Mouse (Mus musculus) cerebellum, adult 11-12 months (tissue): ENCODE measurements around the gene 4933402N03Rik.

Experiments used
- DNase-seq: peaks from one replicate; pipeline ENCODE4 v3.0.0; 2022

4933402N03Rik gene

DNA sequence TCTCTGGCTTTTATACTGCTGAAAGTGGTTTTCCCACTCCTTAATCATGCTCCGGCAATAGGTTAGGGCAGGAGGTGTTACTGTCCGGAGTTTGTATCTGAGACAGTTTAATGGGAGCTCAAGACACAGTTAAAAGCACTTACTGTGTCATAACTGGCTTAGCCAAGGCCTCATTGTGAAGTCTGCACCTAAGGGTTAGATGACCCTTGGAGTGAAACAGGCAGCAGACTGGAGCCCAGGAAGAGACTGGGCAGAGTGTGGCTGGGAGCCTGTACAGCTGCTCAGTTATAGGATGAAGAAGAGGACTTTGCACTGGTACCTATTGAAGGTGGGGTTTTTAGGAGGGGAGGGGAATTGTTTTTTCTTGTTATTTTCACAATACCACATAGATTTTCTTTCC, at the start of gene 4933402N03Rik:
Gene 4933402N03Rik, minus strand, starts transcription at position 101 of the 400 bp plus-strand sequence.
- no peak for DNase-seq

DNA sequence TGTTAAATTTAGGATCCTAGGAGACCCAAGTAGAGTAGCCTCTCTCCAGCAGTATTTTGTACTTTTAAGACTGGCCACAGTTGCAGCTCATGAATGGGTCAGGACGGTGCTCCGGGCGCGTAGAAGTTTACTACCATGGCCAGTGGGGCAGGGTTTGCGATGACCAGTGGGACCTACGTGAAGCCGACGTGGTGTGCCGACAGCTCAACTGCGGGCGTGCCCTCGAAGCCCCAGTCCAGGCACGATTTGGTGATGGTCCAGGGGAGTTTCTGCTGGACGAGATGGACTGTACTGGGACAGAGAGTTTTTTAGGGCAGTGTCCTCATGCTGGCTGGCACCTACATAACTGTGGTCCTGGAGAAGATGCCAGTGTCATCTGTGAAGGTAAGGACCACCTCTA, 41.9 kb upstream of the 4933402N03Rik start:
- DNase-seq: no peak

- no peak for DNase-seq
Measured at GRCm38 (mm10) chr7:131187047-131187446, 40.9 kb upstream of the 4933402N03Rik start.

GRCm38 (mm10) chr7:131184339-131184738, 38.2 kb upstream of the 4933402N03Rik start:
- no peak for DNase-seq

DNA sequence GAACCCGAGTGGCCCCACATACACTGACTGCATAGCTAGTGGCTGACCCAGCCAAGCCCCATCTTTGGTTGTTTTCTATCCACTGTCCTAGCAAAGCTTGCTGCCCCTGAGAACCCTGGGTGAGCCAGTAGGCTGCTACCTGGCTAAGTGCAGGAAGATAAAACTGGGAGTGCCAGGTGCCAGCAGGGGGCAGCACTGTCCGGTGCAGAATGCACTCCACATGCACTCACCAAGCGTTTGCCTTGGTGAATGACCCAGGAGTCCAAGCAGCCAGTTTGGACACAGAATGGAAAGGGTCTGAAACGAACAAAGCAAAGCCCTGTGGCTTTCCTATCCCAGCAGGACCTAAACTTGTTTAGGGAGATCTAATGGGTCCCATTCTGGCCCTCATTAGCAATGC, 36.6 kb upstream of the 4933402N03Rik start:
- no peak for DNase-seq

GRCm38 (mm10) chr7:131174121-131174520, 28.0 kb upstream of the 4933402N03Rik start, which contains the start of gene 5430419D17Rik:
TSS of gene 5430419D17Rik (plus strand) at chr7:131174402.
- no peak for DNase-seq

DNA sequence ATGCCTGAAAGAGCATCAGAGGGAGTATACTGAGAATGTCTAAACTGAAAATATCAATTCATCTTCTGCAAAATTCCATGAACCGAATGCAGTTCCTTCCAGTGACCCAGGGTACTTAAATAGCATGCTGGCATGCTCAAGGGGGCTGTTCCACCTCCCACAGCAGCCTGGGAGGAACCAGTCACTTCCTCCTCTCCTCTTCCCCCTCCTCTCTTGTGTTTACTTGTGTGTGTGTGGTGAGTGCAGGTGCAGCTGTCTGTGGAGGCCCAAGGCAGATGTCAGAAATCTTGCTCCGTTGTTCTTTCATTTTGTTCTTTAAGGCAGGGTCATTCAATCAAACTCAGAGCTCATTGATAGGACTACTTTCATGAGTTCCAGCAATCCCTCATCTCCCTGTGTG, 23.0 kb upstream of the 4933402N03Rik start:
- DNase-seq: no peak

GRCm38 (mm10) chr7:131167771-131168170, 21.7 kb upstream of the 4933402N03Rik start:
- no peak for DNase-seq

- DNase-seq: no peak
Measured at GRCm38 (mm10) chr7:131162251-131162650, 16.1 kb upstream of the 4933402N03Rik start.

DNA sequence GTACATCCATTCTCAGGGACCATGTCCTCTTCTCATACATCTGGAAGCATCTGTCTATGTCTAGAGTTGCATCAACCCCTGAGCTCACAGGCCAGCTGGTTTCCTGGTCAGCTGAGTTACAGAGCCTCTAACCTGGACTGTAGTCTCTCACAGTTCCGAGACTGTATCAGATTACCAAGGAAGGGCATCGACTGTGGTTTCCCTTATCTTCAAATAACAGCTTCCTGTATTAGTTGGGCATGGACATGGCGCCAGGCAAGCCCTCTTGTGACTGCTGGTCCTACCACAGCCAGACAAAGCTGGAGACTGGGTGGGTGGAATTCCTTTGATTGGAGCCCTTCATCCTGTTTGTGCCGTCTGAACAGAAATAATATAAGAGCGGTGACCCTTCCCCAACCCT, 6.9 kb upstream of the 4933402N03Rik start:
- no peak for DNase-seq

DNA sequence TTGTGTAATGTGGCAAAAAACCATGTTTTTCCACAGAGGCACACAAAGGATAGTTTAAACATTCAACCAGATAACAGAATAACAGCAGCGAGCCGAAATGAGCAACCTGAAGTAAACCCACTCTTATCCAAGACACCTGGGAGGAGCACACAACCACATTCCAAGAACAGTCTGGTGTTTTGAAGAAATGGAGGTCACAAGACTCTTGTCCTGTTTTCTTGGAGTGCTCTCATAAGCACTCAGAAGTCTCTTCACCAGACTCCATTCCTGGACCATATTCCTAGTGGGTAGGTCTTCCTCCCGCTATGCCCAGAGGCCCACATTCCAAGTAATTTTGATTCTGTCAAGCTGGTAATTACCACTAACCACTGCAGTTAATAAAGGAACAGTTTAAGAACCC, 4.1 kb upstream of the 4933402N03Rik start:
- no peak for DNase-seq

GRCm38 (mm10) chr7:131133181-131133580, 12.9 kb downstream of the 4933402N03Rik start:
- no peak for DNase-seq

DNA sequence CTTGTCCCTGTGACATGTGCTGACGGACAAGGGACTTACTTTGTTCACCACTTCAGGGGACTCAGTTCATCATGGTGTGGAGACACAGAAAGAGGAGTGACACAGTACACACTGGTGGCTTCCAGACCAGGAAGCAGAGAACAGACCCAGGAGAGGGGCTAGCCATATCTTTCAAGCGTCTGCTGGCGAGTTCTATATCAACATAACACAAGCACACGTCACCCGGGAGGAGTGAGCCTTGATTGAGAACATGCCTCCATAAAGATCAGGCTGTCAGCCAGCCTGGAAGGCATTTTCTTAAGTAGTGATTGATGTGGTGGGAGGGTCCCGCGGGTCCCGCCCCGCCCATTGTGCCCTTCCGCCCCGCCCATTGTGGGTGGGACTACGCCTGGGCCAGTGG, 16.1 kb downstream of the 4933402N03Rik start:
- DNase-seq: no peak

GRCm38 (mm10) chr7:131122210-131122807, 23.8 kb downstream of the 4933402N03Rik start:
- DNase-seq: no peak

DNA sequence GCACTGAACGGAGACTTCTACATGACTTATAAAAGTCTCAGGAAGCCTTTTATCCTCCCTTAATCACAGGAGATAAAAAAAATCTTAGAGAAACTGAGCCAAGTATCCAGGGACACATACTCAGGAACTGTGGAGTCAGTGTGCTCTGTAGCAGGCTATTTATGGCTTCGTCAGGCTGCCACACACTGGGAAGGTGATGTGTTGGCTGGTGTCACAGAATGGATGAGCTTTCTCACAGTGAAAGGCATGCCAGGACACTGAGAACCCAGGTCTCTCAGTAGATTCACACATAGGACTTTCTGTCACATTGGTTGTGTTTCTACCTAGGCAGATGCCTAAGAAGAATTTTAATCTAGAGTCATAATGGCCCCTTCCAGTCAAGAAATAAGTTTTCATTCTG, 31.7 kb downstream of the 4933402N03Rik start:
- DNase-seq: peak; percentile 22

DNA sequence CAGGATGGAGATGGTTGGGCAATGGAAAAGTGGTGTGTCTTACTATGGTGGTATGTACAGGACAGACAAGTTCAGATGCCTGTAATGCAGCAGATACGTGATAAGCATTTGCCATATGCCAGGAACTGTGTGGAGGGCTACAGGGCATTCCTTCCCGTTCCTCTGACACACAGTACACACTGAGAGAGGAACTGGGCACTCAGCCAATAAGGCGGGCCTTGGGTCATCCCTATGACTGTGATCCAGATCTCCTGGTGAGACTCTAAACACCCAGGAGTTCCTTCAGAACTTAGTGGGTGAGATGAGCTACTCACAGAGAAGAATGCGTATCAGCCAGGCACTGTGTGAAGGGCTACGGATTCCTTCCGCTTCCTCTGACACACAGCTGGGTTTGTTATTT, 32.4 kb downstream of the 4933402N03Rik start:
- DNase-seq: no peak

DNA sequence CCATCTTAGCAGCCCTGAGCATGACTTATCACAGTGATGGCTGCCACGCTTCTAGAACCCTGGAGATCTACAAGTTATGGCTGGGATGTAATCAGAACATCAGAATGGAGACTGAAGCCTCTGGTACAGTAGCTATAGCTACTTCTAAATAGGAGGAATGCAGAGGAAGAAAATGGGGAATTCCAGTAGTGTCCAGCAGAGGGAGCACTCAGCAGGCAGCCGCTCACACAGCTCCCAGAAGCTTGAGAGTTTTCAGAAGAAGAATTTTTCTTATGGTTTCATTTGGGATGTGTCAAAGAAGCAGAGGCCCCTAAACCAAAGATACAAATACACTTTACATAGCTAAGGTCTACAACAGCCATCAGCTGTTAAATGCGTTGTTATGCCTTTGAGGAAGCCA, 33.6 kb downstream of the 4933402N03Rik start:
- peak; percentile 9 for DNase-seq
